Mouse (Mus musculus): ENCODE results near the gene Herpud1.

GRCm38 (mm10) chr8:94361774-94362431, 24.3 kb upstream of the Herpud1 start:
- TF ChIP-seq EP300 (IDR thresholded peaks at IDR 0.05; ENCODE audit: low read depth) (no peak), CTCF (IDR thresholded peaks at IDR 0.05; ENCODE audit: low read depth) (no peak)

Data from heart, postnatal 0 days (tissue).